Mouse (Mus musculus): ENCODE measurements around the gene Schip1. TPM values are rescaled to one million over a fixed set of nuclear protein-coding genes. Genes with fewer than 3 reads are reported as not detected.
A peak's percentile ranks its signal among the peaks of the same experiment; 100 is the strongest.

Gene Schip1
- polyA plus RNA-seq, 1 experiment from 2014 or later, result 53.6 TPM

DNA sequence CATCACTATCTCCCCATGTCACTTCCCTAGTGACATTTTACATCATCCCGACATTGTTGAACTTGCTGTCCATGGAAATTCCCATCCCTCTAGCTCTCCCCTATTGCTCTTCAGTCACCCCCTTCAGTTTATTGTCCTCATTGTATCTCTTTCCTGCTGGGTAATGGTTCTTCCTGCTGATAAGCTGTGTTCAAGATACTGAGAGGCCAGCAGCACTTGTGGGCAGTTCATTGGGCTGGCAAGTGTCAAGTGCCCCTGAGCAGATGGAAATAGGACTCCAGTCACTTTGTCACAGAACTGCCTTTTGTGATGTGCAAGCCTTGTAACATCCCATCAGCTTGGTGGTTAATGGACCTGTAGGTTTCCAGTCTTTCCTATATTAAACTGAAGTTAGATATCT, 241.0 kb downstream of the Schip1 start:
- H3K4me1 ChIP-seq (replicated peaks), result no peaks in the 10 kb centered on the region
- 22% methylated on average over 1 of the region's 1 CpGs for WGBS
- H3K9me3 ChIP-seq, result no peaks in the 10 kb centered on the region
- ATAC-seq, result no peak
- H3K36me3 ChIP-seq, result no peaks in the 10 kb centered on the region
- no peaks in the 10 kb centered on the region for H3K27me3 ChIP-seq (replicated peaks)
- H3K4me2 ChIP-seq (replicated peaks), result no peak overlapping the region
- no peak overlapping the region for H3K27ac ChIP-seq
- H3K4me3 ChIP-seq (replicated peaks), result no peak overlapping the region
- no peak overlapping the region for H3K9ac ChIP-seq

DNA sequence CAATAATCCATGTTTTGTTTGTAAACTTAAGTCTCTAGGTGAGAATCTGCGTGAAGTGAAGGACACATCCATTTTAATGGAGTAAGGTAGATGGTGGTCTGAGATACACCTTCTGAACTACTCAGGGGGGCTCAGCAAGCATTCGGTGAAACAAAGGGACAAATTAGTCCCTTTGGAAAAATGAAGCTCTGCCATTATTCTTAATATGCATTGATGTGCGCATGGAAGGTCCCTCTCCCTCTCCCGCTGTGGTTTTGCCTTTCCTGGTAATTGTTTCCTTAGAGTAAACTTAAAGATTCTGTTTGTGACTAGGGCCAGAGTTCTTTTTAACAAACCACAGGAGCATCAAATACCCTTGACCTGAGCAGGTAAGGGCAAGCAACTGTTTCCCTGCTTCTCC, 242.1 kb downstream of the Schip1 start:
- no peak overlapping the region for H3K4me2 ChIP-seq (replicated peaks)
- H3K36me3 ChIP-seq, result no peaks in the 10 kb centered on the region
- H3K27me3 ChIP-seq (replicated peaks), result no peaks in the 10 kb centered on the region
- no peaks in the 10 kb centered on the region for H3K4me1 ChIP-seq (replicated peaks)
- no peak for ATAC-seq
- no peak overlapping the region for H3K9ac ChIP-seq
- WGBS, result 52% methylated on average over 4 of the region's 4 CpGs
- H3K9me3 ChIP-seq, result no peaks in the 10 kb centered on the region
- H3K27ac ChIP-seq, result no peak overlapping the region
- no peak overlapping the region for H3K4me3 ChIP-seq (replicated peaks)

DNA sequence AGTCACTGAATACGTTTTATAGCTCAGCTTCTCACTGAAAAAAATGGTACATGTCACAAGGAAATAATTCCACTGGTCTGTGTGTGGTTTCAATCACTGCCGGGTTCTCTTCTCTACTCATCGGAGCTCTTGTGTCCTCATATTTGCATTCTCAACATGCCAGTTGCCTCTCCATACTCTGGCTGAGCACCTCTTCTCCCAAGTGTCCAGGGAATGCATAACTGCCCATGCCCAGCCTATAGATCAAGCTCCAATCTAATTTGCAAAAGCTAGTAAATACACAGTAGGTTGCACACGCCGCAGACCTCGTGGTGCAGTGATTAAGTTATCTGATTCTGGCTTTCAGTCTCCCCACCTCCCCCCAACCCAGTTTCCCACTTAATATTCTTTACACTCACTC, 261.0 kb downstream of the Schip1 start:
- no peak overlapping the region for H3K4me3 ChIP-seq (replicated peaks)
- H3K36me3 ChIP-seq, result no peaks in the 10 kb centered on the region
- no peak overlapping the region for H3K4me2 ChIP-seq (replicated peaks)
- H3K27me3 ChIP-seq (replicated peaks), result no peaks in the 10 kb centered on the region
- H3K9me3 ChIP-seq, result no peaks in the 10 kb centered on the region
- no peak for ATAC-seq
- 76% methylated on average over 6 of the region's 6 CpGs for WGBS
- H3K27ac ChIP-seq, result no peak overlapping the region
- no peak overlapping the region for H3K9ac ChIP-seq
- H3K4me1 ChIP-seq (replicated peaks), result no peaks in the 10 kb centered on the region

DNA sequence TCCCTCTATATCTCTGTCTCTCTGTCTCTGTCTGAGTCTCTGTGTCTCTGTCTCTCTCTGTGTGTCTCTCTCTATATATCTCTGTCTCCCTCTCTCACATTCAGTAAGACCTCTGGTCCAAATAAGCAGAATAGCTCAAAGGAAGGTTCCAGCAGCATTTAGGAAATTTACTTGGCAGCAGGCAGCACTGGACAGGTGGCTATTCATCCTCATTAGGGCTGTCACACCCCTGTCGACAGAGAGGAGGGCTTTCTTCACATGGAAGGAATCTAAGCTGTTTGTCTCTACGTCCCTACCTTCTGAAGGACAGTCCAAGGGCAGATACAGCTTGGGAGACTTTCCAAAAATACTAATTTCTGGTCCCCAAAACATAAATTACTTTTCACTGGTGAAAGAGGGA, 267.9 kb downstream of the Schip1 start:
- no peaks in the 10 kb centered on the region for H3K36me3 ChIP-seq
- H3K9me3 ChIP-seq, result no peaks in the 10 kb centered on the region
- no peaks in the 10 kb centered on the region for H3K4me1 ChIP-seq (replicated peaks)
- H3K9ac ChIP-seq, result no peak overlapping the region
- H3K4me3 ChIP-seq (replicated peaks), result no peak overlapping the region
- H3K4me2 ChIP-seq (replicated peaks), result no peak overlapping the region
- H3K27me3 ChIP-seq (replicated peaks), result no peaks in the 10 kb centered on the region
- H3K27ac ChIP-seq, result no peak overlapping the region
- no peak for ATAC-seq
- 48% methylated on average over 2 of the region's 2 CpGs for WGBS

DNA sequence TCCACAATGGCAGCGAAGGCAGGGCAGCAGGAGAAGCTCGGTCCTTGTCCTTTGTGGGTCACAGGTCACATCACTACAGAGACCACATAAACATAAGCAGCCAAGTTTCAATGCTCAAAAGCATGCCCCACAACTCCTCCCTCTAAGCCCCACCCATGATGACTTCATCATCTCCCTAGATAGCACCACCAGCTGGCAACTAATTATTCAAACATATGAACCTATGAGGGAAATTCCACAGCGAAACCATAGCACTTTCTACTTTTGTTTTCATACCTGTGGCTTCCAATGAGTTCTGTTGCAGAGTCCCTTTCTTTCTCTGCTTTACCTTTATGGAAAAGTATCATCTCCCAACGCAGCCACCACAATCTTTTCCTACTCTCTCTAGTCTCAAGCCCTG, 270.9 kb downstream of the Schip1 start:
- no peak overlapping the region for H3K4me3 ChIP-seq (replicated peaks)
- no peak overlapping the region for H3K9ac ChIP-seq
- no peak for ATAC-seq
- H3K4me1 ChIP-seq (replicated peaks), result no peaks in the 10 kb centered on the region
- no peak overlapping the region for H3K27ac ChIP-seq
- H3K27me3 ChIP-seq (replicated peaks), result no peaks in the 10 kb centered on the region
- 88% methylated on average over 4 of the region's 4 CpGs for WGBS
- H3K4me2 ChIP-seq (replicated peaks), result no peak overlapping the region
- H3K36me3 ChIP-seq, result no peaks in the 10 kb centered on the region
- no peaks in the 10 kb centered on the region for H3K9me3 ChIP-seq

DNA sequence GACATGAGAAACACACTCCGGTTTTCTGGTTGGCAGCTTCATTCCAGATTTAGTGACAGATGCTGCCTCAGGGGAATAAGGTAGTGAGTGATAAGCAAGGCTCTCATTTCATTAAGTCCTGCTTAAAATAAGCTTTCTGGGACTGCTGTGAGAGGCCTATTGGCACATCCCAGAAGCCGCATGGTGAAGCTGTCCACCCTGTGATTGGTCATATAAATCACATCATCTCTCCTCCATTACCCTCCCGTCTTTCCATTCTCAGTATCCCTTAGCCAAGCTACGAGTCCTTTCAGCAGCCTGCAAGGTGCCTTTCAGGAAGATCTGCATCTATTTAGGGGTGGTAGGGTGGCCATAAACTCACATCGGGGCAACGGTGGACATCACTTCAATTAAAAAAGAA, 286.0 kb downstream of the Schip1 start:
- Histone ChIP-seq H3K36me3 (no peaks in the 10 kb centered on the region), H3K9me3 (no peaks in the 10 kb centered on the region), H3K4me3 (replicated peaks) (no peak overlapping the region), H3K4me1 (replicated peaks) (0 out of 2 replicates have a peak, but pooled peaks cover 2% of the 10 kb centered on the region), H3K27ac (no peak overlapping the region), H3K4me2 (replicated peaks) (no peak overlapping the region), H3K9ac (no peak overlapping the region), H3K27me3 (replicated peaks) (no peaks in the 10 kb centered on the region)
- no peak for ATAC-seq
- WGBS, result 74% methylated on average over 6 of the region's 6 CpGs

DNA sequence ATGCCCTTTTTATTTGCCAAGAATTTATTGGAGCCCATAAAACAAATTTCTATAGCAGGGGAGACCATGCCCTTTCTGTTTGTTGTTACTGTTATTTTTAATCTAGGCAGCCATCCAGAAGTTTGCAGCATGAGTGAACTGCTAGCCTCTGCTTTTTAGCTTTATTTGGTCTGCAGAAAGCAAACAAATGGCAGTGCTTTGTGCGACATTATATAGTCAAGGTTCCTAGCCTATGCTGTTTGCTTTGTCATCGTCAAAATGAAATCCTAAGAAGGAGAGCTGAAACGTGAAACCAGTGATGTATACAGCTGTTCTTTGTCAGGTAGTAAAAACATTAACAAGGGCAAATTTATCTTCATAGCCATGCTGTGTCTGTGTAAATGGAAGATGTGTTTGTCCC, 286.9 kb downstream of the Schip1 start:
- Histone ChIP-seq H3K36me3 (no peaks in the 10 kb centered on the region), H3K9me3 (no peaks in the 10 kb centered on the region), H3K4me3 (replicated peaks) (no peak overlapping the region), H3K9ac (no peak overlapping the region), H3K27me3 (replicated peaks) (no peaks in the 10 kb centered on the region), H3K4me1 (replicated peaks) (0 out of 2 replicates have a peak, but pooled peaks cover 2% of the 10 kb centered on the region), H3K4me2 (replicated peaks) (no peak overlapping the region), H3K27ac (no peak overlapping the region)
- 6% methylated on average over 3 of the region's 3 CpGs for WGBS
- no peak for ATAC-seq

DNA sequence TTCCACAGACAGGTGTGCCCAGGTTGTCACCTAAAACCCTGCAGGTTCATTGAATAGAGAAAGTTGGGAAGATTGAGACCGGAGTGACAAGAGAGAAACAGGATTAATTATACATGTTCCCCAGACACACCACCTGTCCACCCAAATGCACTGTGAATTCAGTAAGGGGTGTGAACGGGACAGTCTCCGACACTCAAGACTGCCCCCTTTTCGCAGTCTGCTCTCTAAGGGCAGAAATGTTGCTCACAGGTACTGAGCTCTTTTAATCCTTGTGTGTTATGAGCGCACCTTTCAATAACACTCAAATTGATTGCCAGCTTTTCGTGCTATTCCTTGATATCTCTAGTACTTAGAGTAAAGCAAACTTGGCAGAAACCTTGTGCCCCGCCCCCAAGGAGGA, 288.4 kb downstream of the Schip1 start:
- 88% methylated on average over 7 of the region's 7 CpGs for WGBS
- H3K9me3 ChIP-seq, result no peaks in the 10 kb centered on the region
- ATAC-seq, result no peak

DNA sequence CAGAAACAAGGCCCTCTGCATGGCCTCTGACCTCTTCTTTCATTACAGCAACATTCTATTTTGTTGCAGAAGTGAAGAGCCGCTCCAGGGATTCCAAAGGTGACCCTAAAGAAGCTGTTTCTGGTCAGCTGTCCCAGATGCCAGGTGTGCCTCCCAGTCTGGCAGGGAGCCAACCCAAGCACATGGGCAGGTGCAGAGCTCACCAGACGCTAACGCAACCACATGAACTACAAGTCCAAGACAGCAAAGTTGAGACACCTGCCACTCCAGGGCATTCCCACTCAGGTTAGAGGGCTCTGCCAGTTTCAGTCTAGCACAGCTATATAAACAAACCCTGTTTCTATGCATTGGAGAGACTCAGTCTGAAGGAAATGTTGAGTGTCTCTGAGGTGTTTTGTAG, 288.9 kb downstream of the Schip1 start:
- peak; percentile 39; the same call in 1 of the 2 replicates for ATAC-seq
- H3K4me3 ChIP-seq (replicated peaks), result no peak overlapping the region
- H3K9me3 ChIP-seq, result no peaks in the 10 kb centered on the region
- H3K27me3 ChIP-seq (replicated peaks), result no peaks in the 10 kb centered on the region
- H3K4me2 ChIP-seq (replicated peaks), result no peak overlapping the region
- WGBS, result 54% methylated on average over 3 of the region's 3 CpGs
- H3K27ac ChIP-seq, result no peak overlapping the region
- no peaks in the 10 kb centered on the region for H3K36me3 ChIP-seq
- 0 out of 2 replicates have a peak, but pooled peaks cover 2% of the 10 kb centered on the region for H3K4me1 ChIP-seq (replicated peaks)
- no peak overlapping the region for H3K9ac ChIP-seq

More for the DNA sequence above, 288.4 kb downstream of the Schip1 start:
- no peaks in the 10 kb centered on the region for H3K36me3 ChIP-seq
- no peak overlapping the region for H3K4me2 ChIP-seq (replicated peaks)
- H3K4me3 ChIP-seq (replicated peaks), result no peak overlapping the region
- H3K4me1 ChIP-seq (replicated peaks), result 0 out of 2 replicates have a peak, but pooled peaks cover 2% of the 10 kb centered on the region
- H3K27me3 ChIP-seq (replicated peaks), result no peaks in the 10 kb centered on the region
- H3K27ac ChIP-seq, result no peak overlapping the region
- H3K9ac ChIP-seq, result no peak overlapping the region

DNA sequence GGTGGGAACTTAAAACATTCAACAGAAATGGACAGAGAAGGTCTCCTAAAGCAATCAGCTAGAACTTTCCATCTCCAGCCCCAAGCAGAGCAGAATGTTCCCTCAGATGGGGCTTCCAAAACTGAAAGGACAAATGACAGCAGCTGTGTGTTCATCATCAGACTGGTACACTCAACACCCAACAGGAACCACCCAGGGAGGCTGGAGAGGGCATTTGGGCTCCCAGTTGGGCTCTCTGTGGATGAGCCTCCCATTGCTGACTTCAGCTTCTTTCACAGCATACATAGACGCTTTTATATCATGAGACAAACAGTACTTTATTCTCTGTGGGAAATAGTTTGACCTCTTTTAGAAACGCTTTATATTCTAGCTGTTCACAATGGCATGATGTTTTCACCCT, 291.9 kb downstream of the Schip1 start:
- Histone ChIP-seq H3K9ac (no peak overlapping the region), H3K36me3 (no peaks in the 10 kb centered on the region), H3K9me3 (no peaks in the 10 kb centered on the region), H3K4me1 (replicated peaks) (no peaks in the 10 kb centered on the region), H3K27me3 (replicated peaks) (no peaks in the 10 kb centered on the region), H3K4me3 (replicated peaks) (no peak overlapping the region), H3K27ac (no peak overlapping the region), H3K4me2 (replicated peaks) (no peak overlapping the region)
- no peak for ATAC-seq
- WGBS, result 81% methylated on average over 2 of the region's 2 CpGs

DNA sequence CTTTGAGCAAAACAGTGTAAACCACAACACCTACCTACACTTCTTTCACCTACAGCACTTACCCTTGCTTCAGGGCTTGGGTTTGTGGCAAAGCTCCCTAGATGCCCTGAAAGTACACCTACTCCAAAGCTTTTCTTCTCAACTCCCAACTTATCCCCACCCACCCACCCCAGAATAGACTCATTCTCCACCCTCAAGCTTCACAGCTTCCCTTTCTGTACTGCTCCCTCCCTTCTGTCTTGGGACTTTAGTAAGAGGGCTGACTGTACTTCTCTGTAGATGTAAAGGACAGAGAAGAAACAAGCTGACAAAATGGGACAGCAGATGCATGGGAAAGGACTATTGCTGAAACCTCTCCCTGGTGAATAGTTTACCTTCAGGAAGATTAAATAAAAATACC, 303.4 kb downstream of the Schip1 start:
- no peaks in the 10 kb centered on the region for H3K9me3 ChIP-seq
- no peak for ATAC-seq

DNA sequence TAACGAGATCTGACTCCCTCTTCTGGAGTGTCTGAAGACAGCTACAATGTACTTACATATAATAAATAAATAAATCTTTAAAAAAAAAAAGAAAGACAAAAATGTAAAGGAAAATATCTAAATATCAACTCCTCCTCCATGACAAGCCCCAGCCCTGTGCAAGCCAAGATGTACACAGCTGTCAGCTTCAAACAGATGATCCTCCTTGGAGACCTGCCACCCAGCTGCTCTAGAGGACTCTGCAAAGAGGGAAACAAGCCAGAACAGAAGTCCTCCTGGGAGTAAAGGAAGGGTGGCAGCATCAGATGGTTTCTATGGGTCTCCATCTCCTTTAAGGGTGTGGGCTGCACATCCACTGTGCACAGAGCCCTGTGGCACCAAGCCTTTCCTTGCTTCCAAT, 308.3 kb downstream of the Schip1 start:
- 55% methylated on average over 1 of the region's 1 CpGs for WGBS
- H3K9ac ChIP-seq, result no peak overlapping the region
- H3K4me2 ChIP-seq (replicated peaks), result no peak overlapping the region
- H3K27ac ChIP-seq, result no peak overlapping the region
- no peak overlapping the region for H3K4me3 ChIP-seq (replicated peaks)
- no peak for ATAC-seq
- H3K4me1 ChIP-seq (replicated peaks), result no peaks in the 10 kb centered on the region
- no peaks in the 10 kb centered on the region for H3K36me3 ChIP-seq
- no peaks in the 10 kb centered on the region for H3K9me3 ChIP-seq
- H3K27me3 ChIP-seq (replicated peaks), result no peaks in the 10 kb centered on the region

More for the DNA sequence above, 303.4 kb downstream of the Schip1 start:
- Histone ChIP-seq H3K9ac (no peak overlapping the region), H3K27me3 (replicated peaks) (no peaks in the 10 kb centered on the region), H3K4me2 (replicated peaks) (no peak overlapping the region), H3K4me1 (replicated peaks) (no peaks in the 10 kb centered on the region), H3K4me3 (replicated peaks) (no peak overlapping the region), H3K36me3 (no peaks in the 10 kb centered on the region), H3K27ac (no peak overlapping the region)

DNA sequence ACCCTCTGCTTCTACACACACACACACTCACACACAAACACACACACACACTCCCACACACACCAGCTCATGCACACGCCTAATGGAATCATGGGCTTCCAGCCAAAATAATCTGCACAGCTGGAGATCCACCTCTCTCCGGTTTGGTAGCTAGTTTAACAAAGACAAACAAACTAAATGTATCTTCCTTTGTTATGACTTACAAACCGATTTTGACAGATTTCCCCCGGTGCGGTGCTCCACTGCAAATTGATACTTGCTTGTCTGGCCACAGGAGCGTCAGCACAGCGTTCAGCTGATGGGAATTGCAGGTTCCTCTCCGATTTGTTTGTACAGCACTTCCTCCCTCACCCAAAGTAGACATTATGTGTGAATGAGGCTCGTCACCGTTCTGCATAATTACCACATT, 310.5 kb downstream of the Schip1 start:
- Histone ChIP-seq H3K4me2 (replicated peaks) (no peak overlapping the region), H3K36me3 (no peaks in the 10 kb centered on the region), H3K27ac (no peak overlapping the region), H3K27me3 (replicated peaks) (no peaks in the 10 kb centered on the region), H3K4me1 (replicated peaks) (no peaks in the 10 kb centered on the region), H3K9me3 (no peaks in the 10 kb centered on the region), H3K4me3 (replicated peaks) (no peak overlapping the region), H3K9ac (no peak overlapping the region)
- ATAC-seq, result no peak
- 21% methylated on average over 10 of the region's 10 CpGs for WGBS
